Mouse (Mus musculus) neural tube, embryonic 13.5 days (tissue): Measurements from ENCODE around the gene Ywhaq. TPM values are rescaled to one million over a fixed set of nuclear protein-coding genes. Genes with fewer than 3 reads are reported as not detected.
"Not testable (repeated sequence)": the region's sequence is repeated elsewhere in the genome, so short reads cannot be mapped to it uniquely, and the experiment has no call there.

Experiments
- ATAC-seq: fragments of 200-750 bp; cut with Nextera tagmentation; 2 replicates; pipeline ENCODE4 v1.8.0; 2017; ENCODE audit warnings: low read depth, mild to moderate bottlenecking, moderate TSS enrichment, moderate library complexity
- H3K27ac ChIP-seq: fragments of 300-500 bp; sonication (generic); replicated peaks from 2 replicates; pipeline ENCODE4 v1.5.1; 2015; ENCODE audit warnings: moderate library complexity, mild to moderate bottlenecking, inconsistent platforms
- H3K27me3 ChIP-seq: fragments of 300-500 bp; sonication (generic); 2 replicates; pipeline ENCODE4 v1.6.1; 2015; ENCODE audit warnings: mild to moderate bottlenecking, inconsistent platforms
- H3K36me3 ChIP-seq: fragments of 300-500 bp; sonication (generic); 2 replicates; pipeline ENCODE4 v1.6.1; 2015; ENCODE audit warnings: mild to moderate bottlenecking, inconsistent platforms
- H3K4me1 ChIP-seq: fragments of 300-500 bp; sonication (generic); replicated peaks from 2 replicates; pipeline ENCODE4 v1.6.1; 2015; ENCODE audit warnings: inconsistent platforms
- H3K4me2 ChIP-seq: fragments of 300-500 bp; sonication (generic); 2 replicates; pipeline ENCODE4 v1.6.1; 2015; ENCODE audit warnings: inconsistent platforms, mild to moderate bottlenecking, moderate library complexity
- H3K4me3 ChIP-seq: fragments of 300-500 bp; sonication (generic); 2 replicates; pipeline ENCODE4 v1.5.1; 2015; ENCODE audit warnings: mild to moderate bottlenecking, inconsistent platforms
- H3K9ac ChIP-seq: fragments of 300-500 bp; sonication (generic); 2 replicates; pipeline ENCODE4 v1.6.1; 2015; ENCODE audit warnings: moderate library complexity, mild to moderate bottlenecking, inconsistent platforms
- H3K9me3 ChIP-seq: fragments of 300-500 bp; sonication (generic); 2 replicates; pipeline ENCODE4 v1.6.1; 2016; ENCODE audit warnings: inconsistent platforms
- WGBS: fragments of 180-500 bp; shearing (Covaris S2); methylation state at CpG from one replicate; pipeline ENCODE4 v1.1.7; 2015; 5-methylcytosine and 5-hydroxymethylcytosine counted together
- polyA plus RNA-seq: library from polyadenylated mRNA; unstranded; fragments of >200 nt; fragmentation: Nextera tagmentation; extraction: Ambion mirVana; gene quantifications from 2 replicates; pipeline ENCODE4 v1.2.1, GENCODE M21; 2015

Gene Ywhaq
- polyA plus RNA-seq, 1 experiment from 2014 or later, result 1,143 TPM

- 98% methylated on average over 5 of the region's 5 CpGs for WGBS
- Histone ChIP-seq H3K4me2 (no peak overlapping the region), H3K36me3 (peaks cover 59% of the 10 kb centered on the region)
Measured at GRCm38 (mm10) chr12:21402771-21403170, 14.7 kb downstream of the Ywhaq start.

GRCm38 (mm10) chr12:21386201-21386600 lies 31.2 kb downstream of the Ywhaq start:
- H3K27ac ChIP-seq, result no peak overlapping the region
- H3K4me3 ChIP-seq, result no peak overlapping the region
- ATAC-seq, result no peak
- WGBS, result 94% methylated on average over 2 of the region's 2 CpGs
- H3K9ac ChIP-seq, result no peak overlapping the region
- no peaks in the 10 kb centered on the region for H3K27me3 ChIP-seq
- H3K4me2 ChIP-seq, result no peak overlapping the region
- H3K4me1 ChIP-seq, result peaks cover 3% of the 10 kb centered on the region; the same call in 1 of the 2 replicates
- peaks cover 36% of the 10 kb centered on the region for H3K36me3 ChIP-seq
- no peaks in the 10 kb centered on the region for H3K9me3 ChIP-seq

More at GRCm38 (mm10) chr12:21402771-21403170, 14.7 kb downstream of the Ywhaq start:
- H3K9me3 ChIP-seq, result no peaks in the 10 kb centered on the region
- H3K4me3 ChIP-seq, result no peak overlapping the region
- no peaks in the 10 kb centered on the region for H3K27me3 ChIP-seq
- H3K9ac ChIP-seq, result no peak overlapping the region
- no peaks in the 10 kb centered on the region for H3K4me1 ChIP-seq
- H3K27ac ChIP-seq, result no peak overlapping the region
- no peak for ATAC-seq

- not testable (repeated sequence) for H3K4me1 ChIP-seq, H3K4me3 ChIP-seq, H3K4me2 ChIP-seq, H3K36me3 ChIP-seq, H3K9me3 ChIP-seq, H3K27me3 ChIP-seq, H3K9ac ChIP-seq, H3K27ac ChIP-seq, ATAC-seq
- WGBS, result 88% methylated on average over 6 of the region's 6 CpGs
Measured at GRCm38 (mm10) chr12:21378765-21379346, 38.6 kb downstream of the Ywhaq start.

DNA sequence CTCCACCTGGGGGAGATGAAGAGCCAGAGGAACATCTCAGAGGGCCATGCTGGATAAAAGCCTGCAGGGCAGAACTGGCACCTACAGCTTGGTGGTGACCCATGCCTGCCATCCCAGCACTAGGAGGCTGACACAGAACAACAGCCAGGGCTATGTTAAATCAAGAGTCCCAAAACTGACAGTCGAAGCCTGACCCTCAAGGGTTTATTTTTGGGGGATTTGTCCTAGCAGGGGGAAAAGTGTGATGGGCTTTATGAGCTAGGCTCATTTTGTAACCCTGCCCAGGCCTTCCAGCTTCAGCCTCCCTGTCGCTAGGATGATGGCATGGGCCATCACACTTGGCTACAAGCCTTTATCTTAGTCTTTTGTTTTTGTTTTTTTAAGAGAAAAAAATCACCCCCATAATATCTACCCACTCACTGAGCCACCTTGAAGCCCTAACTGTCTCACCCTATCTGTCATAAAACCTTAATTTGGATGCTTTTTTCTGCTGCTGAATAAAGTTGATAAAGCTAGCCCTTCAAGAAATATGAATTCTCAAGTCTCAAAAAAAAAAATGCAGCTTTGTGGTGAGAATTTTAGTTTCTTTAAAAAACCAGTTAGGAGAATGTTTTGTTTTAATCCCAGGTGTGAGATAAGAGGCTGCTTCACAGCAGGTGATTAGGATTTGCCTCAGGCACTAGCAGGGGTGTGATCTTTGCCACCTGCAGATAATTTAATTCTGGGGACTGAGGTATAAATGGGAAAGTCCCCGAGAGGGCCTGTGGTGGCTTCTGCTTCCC lies 41.9 kb downstream of the Ywhaq start:
- no peaks in the 10 kb centered on the region for H3K36me3 ChIP-seq
- no peak for ATAC-seq
- WGBS, result 60% methylated on average over 3 of the region's 3 CpGs

DNA sequence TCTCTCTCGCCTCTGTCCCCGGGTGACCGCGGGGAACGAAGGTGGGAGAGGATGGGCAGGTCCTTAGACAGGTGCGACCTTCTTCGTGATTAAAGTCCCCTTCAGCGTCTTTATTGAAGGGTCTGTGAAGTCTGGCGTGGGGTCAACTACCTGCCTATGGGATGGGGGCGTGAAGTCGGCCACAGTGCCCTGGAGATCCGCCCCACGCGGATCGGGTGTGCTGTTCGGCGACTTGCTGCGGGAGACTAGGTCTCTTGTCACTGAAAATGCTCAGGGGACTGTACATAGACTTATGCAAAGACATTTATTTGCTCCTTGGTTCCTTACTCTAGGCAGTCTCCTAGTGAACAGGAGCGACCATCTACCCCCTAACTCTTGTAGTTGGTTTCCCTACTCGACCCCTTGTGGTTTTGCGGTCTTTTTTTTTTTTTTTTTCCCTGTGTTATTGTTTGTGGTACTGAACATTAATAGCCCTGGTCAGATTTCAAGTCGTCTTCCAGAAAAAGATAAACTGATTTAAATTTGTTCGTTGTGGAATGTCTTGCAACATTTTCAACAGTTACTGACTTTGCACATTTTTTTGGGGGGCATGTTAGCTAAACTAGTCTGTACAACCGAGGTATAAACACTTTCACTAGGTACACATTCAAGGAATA lies 43.5 kb downstream of the Ywhaq start:
- peak; percentile 75; the same call in 1 of the 2 replicates for ATAC-seq
- Histone ChIP-seq H3K4me1 (peaks cover 15% of the 10 kb centered on the region), H3K36me3 (no peaks in the 10 kb centered on the region), H3K27ac (peak overlapping the region; percentile 97), H3K9ac (peak overlapping the region; percentile 91), H3K4me3 (peak overlapping the region; percentile 74), H3K9me3 (no peaks in the 10 kb centered on the region), H3K4me2 (peak overlapping the region; percentile 88), H3K27me3 (no peaks in the 10 kb centered on the region)
- 5% methylated on average over 24 of the region's 24 CpGs for WGBS

More for the DNA sequence above, 41.9 kb downstream of the Ywhaq start:
- peaks cover 15% of the 10 kb centered on the region for H3K4me1 ChIP-seq
- no peak overlapping the region for H3K4me2 ChIP-seq
- no peak overlapping the region for H3K9ac ChIP-seq
- no peaks in the 10 kb centered on the region for H3K9me3 ChIP-seq
- no peak overlapping the region for H3K4me3 ChIP-seq
- no peak overlapping the region for H3K27ac ChIP-seq
- H3K27me3 ChIP-seq, result no peaks in the 10 kb centered on the region

- Histone ChIP-seq H3K9me3 (no peaks in the 10 kb centered on the region), H3K36me3 (no peaks in the 10 kb centered on the region), H3K9ac (peak within 1 kb of the TSS; percentile 91), H3K4me3 (peak within 1 kb of the TSS; percentile 74), H3K4me1 (peaks cover 15% of the 10 kb centered on the region), H3K4me2 (peak within 1 kb of the TSS; percentile 88), H3K27me3 (no peaks in the 10 kb centered on the region), H3K27ac (peak within 1 kb of the TSS; percentile 97)
- ATAC-seq, result peak; percentile 98
- under 1% methylated on average over 55 of the region's 55 CpGs for WGBS
Measured at GRCm38 (mm10) chr12:21373100-21373819, 44.2 kb downstream of the Ywhaq start, which contains the start of gene Adam17. TSS of gene Adam17 (minus strand) at chr12:21373632.

DNA sequence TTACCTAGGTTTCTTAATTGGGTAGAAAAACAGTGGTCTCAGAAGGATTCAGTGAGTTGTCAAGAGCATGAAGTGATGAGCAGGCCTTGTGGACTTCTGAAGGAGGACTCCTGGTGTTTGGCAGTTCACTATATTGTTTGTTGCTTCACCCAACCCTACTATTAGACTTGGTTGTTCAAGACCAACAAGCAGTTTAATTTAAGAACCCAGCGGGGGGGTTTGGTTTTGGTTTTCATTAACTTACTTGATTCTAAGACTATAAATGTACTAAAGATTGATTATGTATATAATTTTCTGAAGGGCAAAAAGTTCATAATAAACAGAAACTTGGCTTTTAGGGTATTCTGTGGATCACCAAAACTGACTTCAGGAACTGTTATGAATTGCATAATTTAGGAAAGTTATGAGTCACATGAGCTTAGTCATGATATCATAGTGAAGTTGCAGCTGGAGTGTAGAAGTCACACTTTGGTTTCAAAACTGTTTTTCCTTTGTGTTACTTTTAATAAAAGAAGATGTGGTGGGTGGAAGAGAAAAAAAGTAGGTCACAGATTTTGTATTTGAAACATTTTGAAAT lies 47.3 kb downstream of the Ywhaq start:
- H3K4me3 ChIP-seq, result no peak overlapping the region
- no peaks in the 10 kb centered on the region for H3K9me3 ChIP-seq
- H3K27ac ChIP-seq, result no peak overlapping the region
- no peaks in the 10 kb centered on the region for H3K36me3 ChIP-seq
- no peaks in the 10 kb centered on the region for H3K27me3 ChIP-seq
- peaks cover 15% of the 10 kb centered on the region for H3K4me1 ChIP-seq
- H3K9ac ChIP-seq, result no peak overlapping the region
- WGBS, result 96% methylated on average over 1 of the region's 1 CpGs
- no peak overlapping the region for H3K4me2 ChIP-seq
- no peak for ATAC-seq

DNA sequence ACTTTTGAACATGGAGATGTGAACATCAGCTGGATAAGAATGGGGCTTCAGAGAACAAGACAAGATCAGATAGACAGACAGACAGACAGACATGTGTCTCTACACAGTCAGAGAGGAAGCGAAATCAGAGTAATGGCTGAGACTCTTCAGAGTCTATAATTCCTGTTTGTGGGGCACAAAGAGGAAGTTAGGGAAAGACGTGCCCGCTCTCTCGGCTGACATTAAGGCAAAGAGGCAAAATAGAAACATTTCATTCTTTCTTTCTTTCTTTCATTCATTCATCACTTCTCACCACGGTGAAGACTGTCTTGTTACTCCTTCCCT lies 48.4 kb downstream of the Ywhaq start:
- Histone ChIP-seq H3K4me1 (peaks cover 11% of the 10 kb centered on the region), H3K9me3 (no peaks in the 10 kb centered on the region), H3K9ac (no peak overlapping the region), H3K4me2 (no peak overlapping the region), H3K4me3 (no peak overlapping the region), H3K27me3 (no peaks in the 10 kb centered on the region), H3K36me3 (no peaks in the 10 kb centered on the region), H3K27ac (no peak overlapping the region)
- ATAC-seq, result no peak
- 94% methylated on average over 5 of the region's 5 CpGs for WGBS

GRCm38 (mm10) chr12:21368376-21369086 lies 48.9 kb downstream of the Ywhaq start:
- no peak overlapping the region for H3K9ac ChIP-seq
- H3K27me3 ChIP-seq, result no peaks in the 10 kb centered on the region
- 93% methylated on average over 9 of the region's 9 CpGs for WGBS
- H3K4me2 ChIP-seq, result no peak overlapping the region
- H3K4me1 ChIP-seq, result peaks cover 11% of the 10 kb centered on the region
- H3K36me3 ChIP-seq, result no peaks in the 10 kb centered on the region
- H3K9me3 ChIP-seq, result no peaks in the 10 kb centered on the region
- H3K27ac ChIP-seq, result no peak overlapping the region
- H3K4me3 ChIP-seq, result no peak overlapping the region
- no peak for ATAC-seq

- no peak overlapping the region for H3K4me3 ChIP-seq
- no peak overlapping the region for H3K27ac ChIP-seq
- 84% methylated on average over 10 of the region's 10 CpGs for WGBS
- H3K9ac ChIP-seq, result no peak overlapping the region
- H3K27me3 ChIP-seq, result no peaks in the 10 kb centered on the region
- H3K4me2 ChIP-seq, result no peak overlapping the region
- ATAC-seq, result no peak
- no peaks in the 10 kb centered on the region for H3K4me1 ChIP-seq
- no peaks in the 10 kb centered on the region for H3K9me3 ChIP-seq
- H3K36me3 ChIP-seq, result peaks cover 12% of the 10 kb centered on the region
Measured at GRCm38 (mm10) chr12:21364624-21365435, 52.6 kb downstream of the Ywhaq start.

DNA sequence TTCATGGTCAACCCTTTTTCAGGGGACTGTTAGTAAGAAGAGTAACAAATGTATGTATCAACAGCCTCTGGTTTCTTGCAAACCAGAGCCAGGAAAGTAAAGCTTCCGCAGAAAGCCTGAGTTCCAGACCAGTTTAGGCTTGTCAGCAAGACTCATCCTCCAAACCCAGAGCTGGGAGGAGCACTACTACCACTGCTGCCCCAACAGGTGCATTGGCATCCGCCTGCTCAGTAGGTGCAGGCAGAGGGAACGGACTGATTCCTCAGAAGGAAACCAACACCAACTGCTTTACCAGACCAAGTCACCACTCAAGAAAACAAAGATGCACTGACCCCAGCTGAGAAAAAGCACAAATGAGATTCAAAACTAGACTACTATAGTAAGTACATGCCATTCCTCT lies 54.2 kb downstream of the Ywhaq start:
- WGBS, result 88% methylated on average over 3 of the region's 3 CpGs
- Histone ChIP-seq H3K36me3 (peaks cover 12% of the 10 kb centered on the region), H3K4me2 (no peak overlapping the region), H3K9ac (no peak overlapping the region), H3K27ac (no peak overlapping the region), H3K4me1 (no peaks in the 10 kb centered on the region), H3K4me3 (no peak overlapping the region), H3K9me3 (no peaks in the 10 kb centered on the region), H3K27me3 (no peaks in the 10 kb centered on the region)
- ATAC-seq, result no peak
